Mouse (Mus musculus) small intestine, adult 2 months (tissue): ENCODE measurements around the gene Arl11.

Experiments used
- CTCF ChIP-seq: fragments of 200-500 bp; IDR thresholded peaks from 2 replicates; pipeline ENCODE4 v1.5.1; 2012; ENCODE audit warnings: low read depth, mild to moderate bottlenecking, control low read depth, inconsistent platforms, low read length, moderate library complexity, mixed read lengths; ENCODE audit not compliant: insufficient replicate concordance, insufficient read length; ENCODE audit errors: extremely low read depth
- POLR2A ChIP-seq: fragments of 200-500 bp; IDR thresholded peaks from 2 replicates; pipeline ENCODE4 v1.6.1; 2012; ENCODE audit warnings: low read depth, mild to moderate bottlenecking, control low read depth, inconsistent platforms, low read length, moderate library complexity

DNA sequence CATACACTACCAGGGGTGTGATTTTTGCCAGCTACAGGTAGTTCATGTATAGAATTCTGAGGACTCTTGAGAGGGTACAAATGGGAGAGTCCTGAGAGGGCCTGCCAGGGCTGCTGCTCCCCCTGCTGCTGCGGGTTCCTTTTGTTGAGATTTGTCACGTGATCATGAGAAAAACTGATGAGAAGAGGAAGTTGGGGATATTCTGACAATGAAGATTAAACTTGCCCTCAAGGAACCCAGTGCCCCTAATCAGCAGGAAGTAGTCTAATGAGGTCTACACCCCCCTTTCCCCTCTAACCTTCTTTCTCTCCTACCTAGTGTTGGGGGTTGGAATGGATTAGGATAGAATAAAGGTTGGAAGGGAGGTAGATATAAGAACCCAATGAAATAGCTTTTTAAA lies 8.2 kb upstream of the Arl11 start:
- TF ChIP-seq CTCF, result no peak
- TF ChIP-seq POLR2A, result no peak
